Mouse (Mus musculus): ENCODE measurements around the gene Itpkb. TPM values are rescaled to one million over a fixed set of nuclear protein-coding genes. Genes with fewer than 3 reads are reported as not detected.

Gene Itpkb
- polyA plus RNA-seq, 1 experiment = 8.0 TPM

GRCm38 (mm10) chr1:180299697-180300096, 30.6 kb upstream of the Itpkb start:
- Histone ChIP-seq H3K4me1 (ENCODE audit: control insufficient read depth, insufficient read depth, low read length) (no peaks in the 10 kb centered on the region), H3K4me3 (ENCODE audit: insufficient read depth, low read length) (no peak overlapping the region), H3K27ac (ENCODE audit: insufficient read depth, low read length) (no peak overlapping the region)
- TF ChIP-seq CTCF (IDR thresholded peaks at IDR 0.05; ENCODE audit: extremely low read depth, insufficient read depth, low read length) (no peak), POLR2A (IDR thresholded peaks at IDR 0.05; ENCODE audit: extremely low read depth, insufficient read depth, low read length) (no peak)

GRCm38 (mm10) chr1:180300292-180300691, 30.0 kb upstream of the Itpkb start:
- no peak overlapping the region for H3K4me3 ChIP-seq (ENCODE audit: insufficient read depth, low read length)
- H3K27ac ChIP-seq (ENCODE audit: insufficient read depth, low read length) = no peak overlapping the region
- H3K4me1 ChIP-seq (ENCODE audit: control insufficient read depth, insufficient read depth, low read length) = no peaks in the 10 kb centered on the region
- TF ChIP-seq CTCF (IDR thresholded peaks at IDR 0.05; ENCODE audit: extremely low read depth, insufficient read depth, low read length) = no peak

DNA sequence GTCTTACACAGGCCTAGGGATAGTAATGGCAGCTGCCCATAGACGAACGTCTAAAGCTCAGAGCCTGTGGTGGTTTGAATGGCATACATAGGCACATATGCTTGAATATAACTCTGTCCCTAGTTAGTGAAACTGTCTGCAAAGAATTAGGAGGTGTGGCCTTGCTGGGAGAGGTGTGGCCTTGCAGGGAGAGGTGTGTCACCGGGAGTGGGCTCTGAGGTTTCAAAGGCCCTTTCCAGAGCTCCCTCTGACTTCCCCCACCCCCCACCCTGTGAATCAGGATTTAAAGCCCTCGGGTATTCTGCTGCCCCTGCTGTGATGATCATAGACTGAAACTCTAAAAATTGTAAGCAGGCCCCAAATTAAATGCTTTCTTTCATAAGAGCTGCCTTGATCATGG, 29.3 kb upstream of the Itpkb start:
- H3K4me3 ChIP-seq (ENCODE audit: insufficient read depth, low read length) = no peak overlapping the region
- no peak for TF ChIP-seq POLR2A (IDR thresholded peaks at IDR 0.05; ENCODE audit: extremely low read depth, insufficient read depth, low read length)
- TF ChIP-seq CTCF (IDR thresholded peaks at IDR 0.05; ENCODE audit: extremely low read depth, insufficient read depth, low read length) = no peak
- no peak overlapping the region for H3K27ac ChIP-seq (ENCODE audit: insufficient read depth, low read length)
- H3K4me1 ChIP-seq (ENCODE audit: control insufficient read depth, insufficient read depth, low read length) = no peaks in the 10 kb centered on the region

GRCm38 (mm10) chr1:180302253-180303120, 27.8 kb upstream of the Itpkb start:
- H3K4me1 ChIP-seq (ENCODE audit: control insufficient read depth, insufficient read depth, low read length) = no peaks in the 10 kb centered on the region
- TF ChIP-seq CTCF (IDR thresholded peaks at IDR 0.05; ENCODE audit: extremely low read depth, insufficient read depth, low read length) = no peak
- TF ChIP-seq POLR2A (IDR thresholded peaks at IDR 0.05; ENCODE audit: extremely low read depth, insufficient read depth, low read length) = no peak
- H3K27ac ChIP-seq (ENCODE audit: insufficient read depth, low read length) = peak overlapping the region; percentile 7; the same call in 1 of the 2 replicates
- no peak overlapping the region for H3K4me3 ChIP-seq (ENCODE audit: insufficient read depth, low read length)

- Histone ChIP-seq H3K27ac (ENCODE audit: insufficient read depth, low read length) (no peak overlapping the region), H3K4me1 (ENCODE audit: control insufficient read depth, insufficient read depth, low read length) (no peaks in the 10 kb centered on the region), H3K4me3 (ENCODE audit: insufficient read depth, low read length) (no peak overlapping the region)
- TF ChIP-seq CTCF (IDR thresholded peaks at IDR 0.05; ENCODE audit: extremely low read depth, insufficient read depth, low read length) (no peak), POLR2A (IDR thresholded peaks at IDR 0.05; ENCODE audit: extremely low read depth, insufficient read depth, low read length) (no peak)
Observed at GRCm38 (mm10) chr1:180303600-180303999, 26.7 kb upstream of the Itpkb start.

DNA sequence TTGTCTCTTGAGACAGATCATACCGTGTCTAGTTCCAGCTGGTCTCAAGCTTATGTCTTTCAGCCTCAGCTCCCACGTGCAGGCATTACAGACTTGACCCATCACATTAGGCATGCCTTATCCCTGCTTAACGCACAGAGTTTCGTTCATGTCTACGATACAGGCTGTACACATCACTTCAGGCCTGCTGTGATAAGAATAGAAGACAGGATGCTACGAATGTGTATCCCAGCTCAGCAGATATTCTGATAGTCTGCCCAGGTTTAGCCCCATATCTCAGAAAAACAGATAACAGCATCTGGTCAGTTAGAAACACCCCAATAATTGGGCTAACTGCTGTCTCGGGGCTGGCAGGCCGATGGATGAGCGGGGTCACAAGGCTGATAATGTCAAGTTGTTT, 23.4 kb upstream of the Itpkb start:
- no peak overlapping the region for H3K27ac ChIP-seq (ENCODE audit: insufficient read depth, low read length)
- no peak for TF ChIP-seq POLR2A (IDR thresholded peaks at IDR 0.05; ENCODE audit: extremely low read depth, insufficient read depth, low read length)
- TF ChIP-seq CTCF (IDR thresholded peaks at IDR 0.05; ENCODE audit: extremely low read depth, insufficient read depth, low read length) = no peak
- no peaks in the 10 kb centered on the region for H3K4me1 ChIP-seq (ENCODE audit: control insufficient read depth, insufficient read depth, low read length)
- H3K4me3 ChIP-seq (ENCODE audit: insufficient read depth, low read length) = no peak overlapping the region

GRCm38 (mm10) chr1:180307661-180308060, 22.6 kb upstream of the Itpkb start:
- Histone ChIP-seq H3K27ac (ENCODE audit: insufficient read depth, low read length) (no peak overlapping the region), H3K4me3 (ENCODE audit: insufficient read depth, low read length) (no peak overlapping the region), H3K4me1 (ENCODE audit: control insufficient read depth, insufficient read depth, low read length) (peaks cover under 1% of the 10 kb centered on the region; the same call in 1 of the 2 replicates)
- TF ChIP-seq POLR2A (IDR thresholded peaks at IDR 0.05; ENCODE audit: extremely low read depth, insufficient read depth, low read length) (no peak), CTCF (IDR thresholded peaks at IDR 0.05; ENCODE audit: extremely low read depth, insufficient read depth, low read length) (no peak)

GRCm38 (mm10) chr1:180308897-180309296, 21.4 kb upstream of the Itpkb start:
- Histone ChIP-seq H3K4me3 (ENCODE audit: insufficient read depth, low read length) (no peak overlapping the region), H3K4me1 (ENCODE audit: control insufficient read depth, insufficient read depth, low read length) (peaks cover 2% of the 10 kb centered on the region; the same call in 1 of the 2 replicates), H3K27ac (ENCODE audit: insufficient read depth, low read length) (no peak overlapping the region)
- TF ChIP-seq POLR2A (IDR thresholded peaks at IDR 0.05; ENCODE audit: extremely low read depth, insufficient read depth, low read length) = no peak
- no peak for TF ChIP-seq CTCF (IDR thresholded peaks at IDR 0.05; ENCODE audit: extremely low read depth, insufficient read depth, low read length)

GRCm38 (mm10) chr1:180312286-180312685, 18.0 kb upstream of the Itpkb start:
- H3K4me1 ChIP-seq (ENCODE audit: control insufficient read depth, insufficient read depth, low read length) = peaks cover 2% of the 10 kb centered on the region; the same call in 1 of the 2 replicates
- no peak overlapping the region for H3K27ac ChIP-seq (ENCODE audit: insufficient read depth, low read length)
- TF ChIP-seq POLR2A (IDR thresholded peaks at IDR 0.05; ENCODE audit: extremely low read depth, insufficient read depth, low read length) = no peak
- TF ChIP-seq CTCF (IDR thresholded peaks at IDR 0.05; ENCODE audit: extremely low read depth, insufficient read depth, low read length) = no peak
- H3K4me3 ChIP-seq (ENCODE audit: insufficient read depth, low read length) = no peak overlapping the region

GRCm38 (mm10) chr1:180312792-180313311, 17.4 kb upstream of the Itpkb start:
- Histone ChIP-seq H3K4me1 (ENCODE audit: control insufficient read depth, insufficient read depth, low read length) (peaks cover 2% of the 10 kb centered on the region; the same call in 1 of the 2 replicates), H3K4me3 (ENCODE audit: insufficient read depth, low read length) (no peak overlapping the region), H3K27ac (ENCODE audit: insufficient read depth, low read length) (no peak overlapping the region)
- no peak for TF ChIP-seq CTCF (IDR thresholded peaks at IDR 0.05; ENCODE audit: extremely low read depth, insufficient read depth, low read length)
- no peak for TF ChIP-seq POLR2A (IDR thresholded peaks at IDR 0.05; ENCODE audit: extremely low read depth, insufficient read depth, low read length)

All from cortical plate, adult 2 months (tissue).